In genomic region chr8:122806956-122807538, GRCm38 (mm10) we compare ENCODE assay signal across 13 mouse cellular contexts. TPM values are rescaled to one million over a fixed set of nuclear protein-coding genes. Genes with fewer than 3 reads are reported as not detected.
DNase-seq lines count a peak whose midpoint lies in the region; ATAC-seq lines count a peak whose summit lies in the region.
"Had no signal": no experiment of that assay in that cellular context is flagged by ENCODE, and none has a peak within 500 bp of the region (broad histone marks: within the 10 kb centered on the region; RNA-seq: fewer than 3 reads in every experiment).

No protein-coding gene starts in this region.

- DNase-seq in retina, postnatal 1 day, result peak; percentile 77
- DNase-seq in retina, embryonic 14.5 days (ENCODE audit: low spot score), result no peak
- no peak for DNase-seq in left cerebral cortex, postnatal 36 days (ENCODE audit: low spot score in 2 of 2)
- no peak for DNase-seq in spleen, adult 18-20 months
- no peak for DNase-seq in lung, postnatal 4 days
- DNase-seq: cerebellum, postnatal 36 days had no signal

- no peaks in the 10 kb centered on the region for H3K9me3 ChIP-seq in hindbrain, embryonic 15.5 days
- no peaks in the 10 kb centered on the region for H3K9me3 ChIP-seq in neural tube, embryonic 13.5 days
- H3K9me3 ChIP-seq: limb, embryonic 15.5 days had no signal

- intact Hi-C loops in left cerebral cortex, postnatal 36 days (cut with DNase I), result no loop called here

- no peak overlapping the region; the same call in none of the 2 replicates for H3K9ac ChIP-seq in hindbrain, embryonic 15.5 days
- H3K9ac ChIP-seq in neural tube, embryonic 13.5 days, result peak overlapping the region; percentile 60; the same call in 1 of the 2 replicates
- H3K9ac ChIP-seq: limb, embryonic 15.5 days had no signal

- no peak overlapping the region for H3K4me2 ChIP-seq in hindbrain, embryonic 15.5 days
- H3K4me2 ChIP-seq in neural tube, embryonic 13.5 days, result no peak overlapping the region
- H3K4me2 ChIP-seq: limb, embryonic 15.5 days had no signal

- no peak for ATAC-seq in hindbrain, embryonic 15.5 days (ENCODE audit: low FRiP score, low read depth)
- ATAC-seq in neural tube, embryonic 13.5 days (ENCODE audit: low read depth), result peak; percentile 4; the same call in 1 of the 2 replicates

- WGBS in hindbrain, embryonic 15.5 days, result 42% methylated on average over 7 of the region's 7 CpGs
- 33% methylated on average over 7 of the region's 7 CpGs for WGBS in neural tube, embryonic 13.5 days

- H3K27me3 ChIP-seq in hindbrain, embryonic 15.5 days, result no peaks in the 10 kb centered on the region
- no peaks in the 10 kb centered on the region for H3K27me3 ChIP-seq in neural tube, embryonic 13.5 days
- H3K27me3 ChIP-seq: limb, embryonic 15.5 days had no signal

- peaks cover 74% of the 10 kb centered on the region for H3K4me1 ChIP-seq in hindbrain, embryonic 15.5 days (replicated peaks)
- peaks cover 86% of the 10 kb centered on the region for H3K4me1 ChIP-seq in neural tube, embryonic 13.5 days (replicated peaks)

- peak overlapping the region; percentile 59 for H3K27ac ChIP-seq in hindbrain, embryonic 15.5 days (replicated peaks)
- H3K27ac ChIP-seq in neural tube, embryonic 13.5 days (replicated peaks), result peak overlapping the region; percentile 93
- H3K27ac ChIP-seq: heart, adult 2 months; limb, embryonic 15.5 days; macrophage had no signal

- no peak overlapping the region for H3K4me3 ChIP-seq in hindbrain, embryonic 15.5 days
- no peak overlapping the region for H3K4me3 ChIP-seq in neural tube, embryonic 13.5 days
- H3K4me3 ChIP-seq: erythroblast, embryonic 14.5 days; heart, adult 2 months; limb, embryonic 15.5 days had no signal

- H3K36me3 ChIP-seq in hindbrain, embryonic 15.5 days, result no peaks in the 10 kb centered on the region
- H3K36me3 ChIP-seq in neural tube, embryonic 13.5 days, result no peaks in the 10 kb centered on the region

RNA-seq across cellular contexts. Expression of gene Acsf3, which starts 31.8 kb away (rescaled TPM):
- polyA plus RNA-seq in hindbrain, embryonic 15.5 days (2015; fragmentation: Nextera tagmentation; extraction: Ambion mirVana), result 15.6 and 17.1 TPM in 2 replicates
- 15.6 and 17.1 TPM in 2 replicates for polyA plus RNA-seq in neural tube, embryonic 13.5 days (2015; fragmentation: Nextera tagmentation; extraction: Ambion mirVana)
- 10 to 100 TPM; 20.5 to 23.9 TPM for total RNA-seq in left cerebral cortex, postnatal 36 days (2021)

RNA-seq across cellular contexts. Expression of gene Cdh15, which starts 40.7 kb away (rescaled TPM):
- 1.8 and 2.1 TPM in 2 replicates for polyA plus RNA-seq in hindbrain, embryonic 15.5 days (2015; fragmentation: Nextera tagmentation; extraction: Ambion mirVana)
- polyA plus RNA-seq in neural tube, embryonic 13.5 days (2015; fragmentation: Nextera tagmentation; extraction: Ambion mirVana), result 2.7 and 3.5 TPM in 2 replicates
- under 1 TPM; 0.59 to 0.89 TPM for total RNA-seq in left cerebral cortex, postnatal 36 days (2021)
- total RNA-seq: heart, adult 2 months; hematopoietic stem cell, adult 5-6 weeks had no signal
- polyA plus RNA-seq: erythroblast, embryonic 14.5 days; heart, adult 2 months; macrophage had no signal
